ENCODE assay signal across 8 mouse cellular contexts in the genomic region with DNA sequence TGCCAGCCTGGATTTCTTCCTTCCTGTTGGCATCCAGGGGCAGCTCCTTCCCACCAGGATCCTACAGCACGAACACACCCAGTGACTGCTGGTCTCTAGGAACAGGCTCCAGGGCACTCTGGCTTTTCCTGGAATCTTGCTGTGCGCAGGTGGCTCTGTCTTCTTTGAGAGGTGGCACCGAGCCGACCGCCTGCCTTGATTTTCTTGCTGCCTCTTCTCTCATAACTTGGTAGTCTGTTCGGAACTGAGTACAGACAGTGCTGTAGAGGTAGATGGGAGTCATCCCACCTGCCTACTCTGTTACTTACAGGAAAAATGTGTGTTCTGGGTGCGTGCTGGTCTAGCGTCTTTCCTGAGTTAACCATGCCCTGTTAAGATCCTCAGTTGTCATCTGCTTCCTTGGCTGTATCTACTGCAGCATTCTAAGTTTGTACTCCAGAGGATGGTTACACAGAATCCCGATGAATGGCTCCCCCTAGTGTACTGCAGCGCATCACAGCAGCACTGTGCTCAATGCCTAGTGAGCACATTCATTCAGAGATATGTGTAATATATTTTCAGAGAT. TPM values are rescaled to one million over a fixed set of nuclear protein-coding genes. Genes with fewer than 3 reads are reported as not detected.
DNase-seq lines count a peak whose midpoint lies in the region; ATAC-seq and TF ChIP-seq lines count a peak whose summit lies in the region.

No protein-coding gene starts in this region.

- ATAC-seq in embryonic facial prominence, embryonic 14.5 days (ENCODE audit: low read depth), result peak; percentile 79
- peak; percentile 87; the same call in 1 of the 2 replicates for ATAC-seq in lung, embryonic 14.5 days (ENCODE audit: insufficient read depth)
- ATAC-seq in erythroid progenitor cell, adult 5-6 weeks (replicated peaks; ENCODE audit: low FRiP score, poor library complexity, severe bottlenecking), result no peak

- H3K4me2 ChIP-seq in embryonic facial prominence, embryonic 14.5 days (ENCODE audit: low read depth, low read length), result no peak overlapping the region
- H3K4me2 ChIP-seq in lung, embryonic 14.5 days, result no peak overlapping the region

- H3K4me1 ChIP-seq in ES-E14 (ENCODE audit: control insufficient read depth in 2 of 2, insufficient read depth in 2 of 2, low read length in 2 of 2, poor library complexity in 1 of 2), result no peaks in the 10 kb centered on the region; a peak in 1 of 4 replicates
- no peaks in the 10 kb centered on the region for H3K4me1 ChIP-seq in embryonic facial prominence, embryonic 14.5 days (ENCODE audit: control insufficient read depth, insufficient read depth, low read length)
- H3K4me1 ChIP-seq in lung, embryonic 14.5 days (ENCODE audit: insufficient read depth), result no peaks in the 10 kb centered on the region

- no peak overlapping the region for H3K27ac ChIP-seq in ES-E14 (ENCODE audit: insufficient read depth, low read depth, low read length, poor library complexity, severe bottlenecking)
- no peak overlapping the region for H3K27ac ChIP-seq in embryonic facial prominence, embryonic 14.5 days (replicated peaks; ENCODE audit: low read depth, low read length)
- H3K27ac ChIP-seq in lung, embryonic 14.5 days (ENCODE audit: low read depth), result no peak overlapping the region

- 57% methylated on average over 10 of the region's 10 CpGs for WGBS in embryonic facial prominence, embryonic 14.5 days
- WGBS in lung, embryonic 14.5 days, result 56% methylated on average over 10 of the region's 10 CpGs

- peak; percentile 86 for TF ChIP-seq CTCF in lung, embryonic 14.5 days (IDR thresholded peaks at IDR 0.05; ENCODE audit: low read depth)

- H3K9me3 ChIP-seq in ES-E14 (ENCODE audit: control insufficient read depth, insufficient read depth, low read depth, low read length), result no peaks in the 10 kb centered on the region
- H3K9me3 ChIP-seq in embryonic facial prominence, embryonic 14.5 days (ENCODE audit: control insufficient read depth, low read length), result no peaks in the 10 kb centered on the region
- no peaks in the 10 kb centered on the region for H3K9me3 ChIP-seq in lung, embryonic 14.5 days (ENCODE audit: low read depth, low read length)

- no peak overlapping the region for H3K9ac ChIP-seq in ES-E14 (ENCODE audit: insufficient read depth, low read depth, low read length, poor library complexity, severe bottlenecking)
- no peak overlapping the region for H3K9ac ChIP-seq in embryonic facial prominence, embryonic 14.5 days (ENCODE audit: low read depth, low read length)
- H3K9ac ChIP-seq in lung, embryonic 14.5 days, result no peak overlapping the region

- H3K4me3 ChIP-seq in ES-E14 (ENCODE audit: insufficient read depth in 1 of 2, low read depth in 1 of 2, low read length in 2 of 2, poor library complexity in 1 of 2, severe bottlenecking in 1 of 2), result no peak overlapping the region
- H3K4me3 ChIP-seq in embryonic facial prominence, embryonic 14.5 days (ENCODE audit: low read depth, low read length), result no peak overlapping the region
- no peak overlapping the region for H3K4me3 ChIP-seq in lung, embryonic 14.5 days (ENCODE audit: low read depth, low read length)

- intact Hi-C loops in heart, postnatal 14 days (cut with DNase I), result loop anchor here (2.0 to 10.0 kb wide), 3 partner anchors 398 to 1054 kb away; no protein-coding TSS in a partner anchor

- DNase-seq in ES-E14 (ENCODE audit: low read depth, low spot score), result no peak
- DNase-seq in adrenal gland, postnatal 14 days, result peak; percentile 77
- peak; percentile 79 for DNase-seq in embryonic facial prominence, embryonic 14.5 days (ENCODE audit: low spot score)
- DNase-seq in heart, postnatal 14 days, result peak; percentile 53 to 75
- peak; percentile 70 to 80 for DNase-seq in layer of hippocampus, adult 8-10 months (ENCODE audit: low spot score in 2 of 2)
- DNase-seq in lung, embryonic 14.5 days, result peak; percentile 88
- DNase-seq in ovary, adult 18-20 months (ENCODE audit: low spot score), result peak; percentile 11

- no peaks in the 10 kb centered on the region for H3K27me3 ChIP-seq in embryonic facial prominence, embryonic 14.5 days (replicated peaks; ENCODE audit: control insufficient read depth, insufficient read depth, low read length)
- H3K27me3 ChIP-seq in lung, embryonic 14.5 days (ENCODE audit: insufficient read depth, low read length), result no peaks in the 10 kb centered on the region

- in situ Hi-C loops in ES-E14 (cut with MboI; ENCODE audit: low sequenced_read_pairs in 2 of 2, unreplicated experiment in 2 of 2), result loop anchor here (10.0 to 25.0 kb wide), 2 partner anchors 379 to 392 kb away; no protein-coding TSS in a partner anchor

- H3K36me3 ChIP-seq in ES-E14 (ENCODE audit: control insufficient read depth, insufficient read depth, low read length, poor library complexity, severe bottlenecking), result no peaks in the 10 kb centered on the region
- no peaks in the 10 kb centered on the region for H3K36me3 ChIP-seq in embryonic facial prominence, embryonic 14.5 days (ENCODE audit: control insufficient read depth, insufficient read depth, low read length)
- H3K36me3 ChIP-seq in lung, embryonic 14.5 days (ENCODE audit: insufficient read depth), result no peaks in the 10 kb centered on the region

TF ChIP-seq in ES-E14, 5 proteins besides CTCF, POLR2A, EP300 and RAD21:
- no peak for TF ChIP-seq MAFK (IDR thresholded peaks at IDR 0.05; ENCODE audit: insufficient read depth, low read depth, low read length)
- TF ChIP-seq ZC3H11A (IDR thresholded peaks at IDR 0.05; ENCODE audit: borderline replicate concordance, low read depth, low read length), result peak; percentile 63

RNA-seq across cellular contexts. Expression of a gene that starts 13.7 kb away (rescaled TPM):
- total RNA-seq in ES-E14 (2012; rRNA removed), result 54.1 and 72.3 TPM in 2 replicates
- total RNA-seq in adrenal gland, postnatal 14 days (2021), result 38.9 and 45.8 TPM in 2 replicates
- 19.2 and 20.2 TPM in 2 replicates for polyA plus RNA-seq in embryonic facial prominence, embryonic 14.5 days (2014; fragmentation: Nextera tagmentation; extraction: Ambion mirVana)
- 10 to 100 TPM; 11.6 to 12.9 TPM for total RNA-seq in heart, postnatal 14 days (2021)
- 10 to 100 TPM; 48.3 to 55.8 (median 51.8) TPM for total RNA-seq in layer of hippocampus, adult 8-10 months (2022)
- 28.3 and 31.7 TPM in 2 replicates for polyA plus RNA-seq in lung, embryonic 14.5 days (2014; fragmentation: Nextera tagmentation; extraction: Ambion mirVana)
- 41.1 and 44.3 TPM in 2 replicates for total RNA-seq in erythroid progenitor cell, adult 5-6 weeks (2015; ENCODE audit: low replicate concordance)
- total RNA-seq in erythroid progenitor cell, adult 5-6 weeks (2017; ENCODE audit: low replicate concordance), result 36.5 and 41.7 TPM in 2 replicates
